Mouse (Mus musculus) layer of hippocampus, postnatal 14 days (tissue): Measurements from ENCODE around the gene Hnrnph3. TPM values are rescaled to one million over a fixed set of nuclear protein-coding genes. Genes with fewer than 3 reads are reported as not detected.

Source experiments
- DNase-seq, 2 experiments: peaks; one replicate each; pipeline ENCODE4 v3.0.0; 2021 to 2022; ENCODE audit warnings: low spot score in 2 of 2, mixed read lengths in 1 of 2
- total RNA-seq, 2 experiments: library from RNA; stranded (reverse); gene quantifications; 2 replicates each; pipeline ENCODE4 v1.2.3; 2021

Gene Hnrnph3
- total RNA-seq, 2 experiments from 2014 or later, result 31.0 to 39.5 TPM

DNA sequence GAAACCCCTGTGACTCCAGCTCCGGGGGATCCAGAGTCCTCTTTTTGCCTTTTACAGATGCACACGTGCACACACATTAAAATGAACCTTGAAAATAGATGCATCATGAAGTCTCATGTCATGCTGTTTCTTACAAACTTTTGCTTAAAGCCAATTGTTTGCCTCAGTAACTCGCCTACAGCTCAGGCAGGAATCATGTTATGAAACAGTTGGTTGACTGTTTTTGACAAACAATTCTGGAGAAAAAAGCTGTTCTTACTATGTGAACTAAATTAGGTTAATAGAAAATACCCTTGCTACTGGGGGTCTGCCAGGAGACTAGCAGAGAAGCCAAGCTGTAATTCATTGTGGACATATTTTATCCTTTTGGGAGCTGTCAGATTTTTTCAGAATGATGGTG is 8.9 kb upstream of the Hnrnph3 start:
- DNase-seq, result peak in 1 of 2 experiments; percentile 59

DNA sequence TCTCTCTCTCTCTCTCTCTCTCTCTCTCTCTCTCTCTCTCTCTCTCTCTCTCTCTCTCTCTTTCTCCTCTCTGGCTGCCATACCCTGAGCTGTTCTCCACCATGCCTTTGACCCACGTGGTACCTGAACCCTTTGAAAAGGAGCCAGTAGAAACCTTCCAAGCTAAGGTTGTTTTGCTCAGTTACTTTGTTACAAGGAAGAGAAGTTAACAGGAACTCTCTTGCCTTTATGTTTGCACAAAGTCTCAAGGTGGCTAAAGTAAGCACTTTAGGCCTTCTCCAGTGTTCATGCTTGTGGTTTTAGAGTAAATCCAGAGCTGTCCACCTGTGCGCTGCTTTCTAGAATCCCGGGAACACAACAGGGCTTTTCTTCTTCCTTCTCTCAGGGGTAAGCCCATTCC is 8.2 kb upstream of the Hnrnph3 start:
- no peak for DNase-seq

DNA sequence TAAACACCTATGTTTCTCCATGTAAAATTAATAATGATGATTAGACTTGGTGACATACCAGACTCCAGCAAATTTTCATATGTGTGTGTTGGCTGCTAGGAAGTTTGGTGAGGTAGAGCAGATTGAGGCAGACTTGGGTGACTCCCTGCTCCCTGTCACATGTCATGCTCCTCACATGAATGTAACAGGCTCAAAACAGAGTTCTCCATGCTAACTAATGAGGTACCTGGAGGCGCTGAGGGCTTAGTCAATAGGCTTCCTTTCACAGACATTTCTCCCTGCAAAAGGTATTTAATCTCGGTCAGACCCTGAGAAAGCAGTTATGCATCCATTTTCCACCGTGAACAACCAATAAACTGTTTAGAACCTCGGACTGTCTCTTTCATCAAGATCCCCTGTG is 4.4 kb upstream of the Hnrnph3 start:
- DNase-seq, result no peak

DNA sequence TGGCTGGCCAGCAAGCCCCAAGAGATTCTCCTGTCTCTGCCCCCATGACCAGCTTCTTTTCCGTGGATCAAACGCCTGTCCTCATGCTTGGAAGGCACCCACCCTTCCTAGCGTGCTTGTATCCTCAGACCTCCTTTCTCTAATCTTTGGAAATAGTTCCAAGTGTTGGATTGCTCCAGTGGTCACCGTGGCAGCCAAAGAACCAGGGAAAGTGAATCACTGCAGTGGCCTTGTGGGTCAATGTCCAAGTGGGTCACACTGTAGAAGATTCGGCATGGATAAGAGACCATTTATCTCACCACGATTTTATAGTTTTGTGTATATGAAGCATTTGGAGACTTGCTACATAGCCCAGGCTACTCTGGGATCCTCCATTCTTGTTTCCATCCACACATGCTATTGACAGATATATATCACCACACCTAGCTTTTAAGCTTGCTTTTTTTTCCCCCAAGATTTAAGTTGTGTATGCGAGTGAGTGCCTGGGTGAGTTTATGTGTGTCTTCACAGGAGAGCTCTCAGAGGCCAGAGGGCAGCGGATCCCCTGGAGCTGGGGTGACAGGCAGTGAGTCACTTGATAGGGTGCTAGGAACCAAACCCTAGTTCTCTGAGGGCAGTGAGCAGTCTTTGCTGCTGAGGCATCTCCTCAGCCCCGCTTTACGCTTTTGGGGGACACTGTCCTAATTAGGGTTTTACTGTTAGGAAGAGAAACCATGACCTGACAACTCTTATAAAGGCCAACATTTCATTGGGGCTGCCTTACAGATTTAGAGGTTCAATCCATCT is 3.6 kb upstream of the Hnrnph3 start:
- no peak for DNase-seq

DNA sequence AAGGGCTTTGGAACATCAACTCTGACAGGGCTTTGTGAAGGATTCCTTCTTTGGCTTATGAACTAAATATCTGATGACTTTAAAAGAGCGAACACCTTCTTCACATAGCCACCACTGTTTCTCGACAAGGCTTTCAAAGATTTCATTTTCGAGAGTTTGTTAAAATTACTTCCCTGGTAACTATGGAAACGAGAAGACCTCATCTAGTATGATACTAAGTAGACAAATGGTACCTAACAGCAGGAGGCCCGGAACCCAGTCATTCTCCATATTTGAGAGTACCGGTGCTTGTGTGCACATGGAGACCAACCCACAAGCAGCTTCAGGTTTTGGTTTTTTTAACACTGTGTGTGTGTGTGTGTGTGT is 2.8 kb upstream of the Hnrnph3 start:
- DNase-seq, result no peak

DNA sequence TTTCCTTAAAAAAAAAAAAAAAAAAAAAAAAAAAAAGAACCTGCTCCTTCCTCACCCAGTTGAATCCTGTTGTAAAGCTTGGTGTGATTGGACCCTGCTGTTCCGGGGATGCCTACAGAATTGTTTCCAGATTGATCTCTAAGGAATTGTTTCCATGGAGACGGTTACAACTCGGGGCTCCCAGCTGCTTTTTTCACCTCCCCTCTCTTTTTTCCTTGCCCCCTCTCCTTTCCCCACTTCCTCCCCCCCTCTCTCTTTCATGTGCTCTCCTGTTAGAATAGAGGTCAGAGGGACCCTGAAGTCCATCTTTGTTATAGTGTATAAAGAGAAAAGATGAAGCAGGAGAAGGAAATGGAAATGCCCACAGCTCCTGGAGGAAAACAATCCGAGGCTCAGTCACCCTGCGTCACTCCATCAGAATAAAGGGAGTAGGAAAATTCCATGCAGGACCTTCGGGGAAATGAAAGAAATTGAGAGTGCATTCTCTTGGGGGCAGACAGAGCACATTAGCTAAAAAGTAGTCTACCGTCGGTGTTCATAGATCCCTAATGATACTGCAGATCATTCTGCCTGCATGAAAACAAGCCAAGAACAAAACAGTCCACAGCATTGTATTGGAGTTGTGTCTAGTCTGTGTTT is 2.3 kb upstream of the Hnrnph3 start:
- peak in 1 of 2 experiments; percentile 53 for DNase-seq

DNA sequence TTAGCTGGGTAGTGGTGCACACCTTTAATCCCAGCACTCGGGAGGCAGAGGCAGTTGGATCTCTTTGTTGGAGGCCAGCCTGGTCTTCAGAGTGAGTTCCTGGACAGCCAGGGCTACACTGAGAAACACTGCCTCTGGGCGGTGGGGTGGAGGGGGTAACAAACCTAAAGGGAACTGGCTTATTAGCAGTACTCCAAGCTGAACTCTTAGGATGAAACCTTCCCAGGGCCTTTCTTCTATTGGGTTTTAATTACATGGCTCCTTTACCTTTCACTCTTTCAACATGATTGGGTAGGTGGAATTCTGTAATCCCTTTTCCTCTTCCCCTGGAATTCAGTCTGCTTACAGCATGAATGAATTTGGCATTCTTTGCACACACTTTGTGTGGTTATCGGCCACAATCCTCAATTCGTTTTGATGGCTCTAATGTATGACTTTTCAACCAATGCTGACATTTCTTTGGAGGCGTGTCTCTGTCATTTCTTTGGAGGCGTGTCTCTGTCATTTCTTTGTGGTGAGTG is 1.5 kb upstream of the Hnrnph3 start:
- DNase-seq, result no peak

DNA sequence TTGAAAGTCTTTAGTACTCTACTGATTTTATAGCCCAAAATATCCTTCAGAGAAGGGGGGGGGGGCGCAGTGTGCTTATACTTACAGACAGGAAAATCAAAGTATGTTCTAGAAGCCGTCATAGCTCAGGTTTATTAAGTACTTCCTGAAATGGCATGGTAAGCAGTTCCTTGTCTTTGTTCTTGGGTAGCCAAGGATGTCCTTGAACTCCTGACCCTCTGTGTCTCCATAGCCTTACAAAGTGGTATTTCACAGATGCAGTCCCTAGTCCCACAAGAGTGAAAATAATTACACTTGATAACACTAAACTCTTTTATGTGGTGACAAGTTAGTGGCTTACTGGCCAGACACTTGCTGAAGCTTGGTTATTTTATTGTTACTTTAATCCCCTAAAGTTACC is 999 bp upstream of the Hnrnph3 start:
- no peak for DNase-seq

DNA sequence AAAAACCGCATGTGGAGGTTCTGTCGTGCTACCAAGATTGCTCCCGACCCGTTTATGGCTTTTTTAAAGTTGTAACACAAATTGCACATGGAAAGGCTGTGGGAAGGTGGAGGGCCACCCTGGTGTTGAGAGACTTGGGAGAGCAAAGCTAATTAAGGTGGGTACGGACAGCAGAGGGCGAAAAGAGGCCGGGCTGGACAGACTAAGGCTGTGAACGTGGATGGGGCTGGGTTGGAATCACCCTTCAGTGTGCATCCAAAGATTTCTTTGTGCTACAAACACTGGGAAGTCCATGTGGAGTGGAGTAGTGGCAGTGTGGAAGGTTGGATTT is 528 bp upstream of the Hnrnph3 start:
- peak in 1 of 2 experiments; percentile 68 for DNase-seq

DNA sequence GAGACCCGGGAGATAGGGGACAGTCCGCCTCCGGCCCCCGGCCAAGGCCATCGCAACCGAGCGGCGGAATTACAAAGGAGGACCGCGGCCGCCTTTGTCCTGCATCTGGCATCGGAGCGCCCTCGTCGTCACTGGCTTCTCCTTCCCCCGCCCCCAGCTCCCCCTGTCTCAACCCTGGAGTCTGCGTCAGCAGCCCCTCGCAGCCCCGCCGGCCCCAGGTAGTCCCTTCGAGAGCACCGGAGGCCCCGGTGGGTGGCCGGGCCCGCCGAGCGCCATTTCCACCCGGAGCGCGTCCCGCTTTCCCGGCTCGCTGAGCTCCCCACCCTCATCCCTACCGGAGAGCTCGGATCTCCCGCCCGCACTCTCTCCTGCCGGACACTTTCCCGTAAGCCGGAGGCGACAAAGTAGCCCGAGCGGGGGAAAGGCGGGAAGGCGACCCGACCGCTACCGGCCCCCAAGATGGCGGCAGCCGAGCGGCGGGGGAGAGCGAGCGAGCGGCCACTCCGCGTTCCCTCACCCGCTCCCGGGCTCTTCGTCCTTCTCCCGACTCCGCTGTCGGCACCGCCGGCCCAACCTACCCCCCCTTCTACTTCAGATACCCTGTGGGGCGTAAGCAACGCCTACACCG is 782 bp downstream of the Hnrnph3 start:
- DNase-seq, result peak; percentile 64 to 69

DNA sequence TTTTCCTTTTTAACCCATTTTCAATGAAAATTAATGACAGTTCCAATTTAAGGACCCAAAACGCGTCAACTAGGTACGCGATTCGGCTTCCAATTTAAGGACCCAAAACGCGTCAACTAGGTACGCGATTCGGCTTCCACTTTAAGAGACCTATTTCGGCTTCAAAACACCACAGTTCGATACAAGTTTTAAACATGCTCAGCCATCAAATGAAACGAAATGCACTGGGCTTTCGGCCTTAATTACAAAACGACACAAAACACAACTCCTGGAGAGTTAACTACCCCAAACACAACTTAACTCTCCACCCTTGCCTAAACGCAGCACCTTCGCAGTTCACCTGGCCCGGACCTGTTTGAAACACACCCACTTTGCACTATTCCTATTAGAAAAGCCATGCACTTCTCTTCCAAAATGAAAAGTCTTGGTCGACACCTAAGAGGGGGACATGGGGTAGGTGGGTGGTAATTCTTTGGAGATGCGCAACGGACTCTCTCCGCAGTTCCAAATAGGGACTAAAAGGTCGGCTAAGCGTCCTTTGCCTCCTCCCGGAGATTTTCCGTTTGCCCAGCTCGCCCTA is 1.4 kb downstream of the Hnrnph3 start:
- DNase-seq, result no peak

DNA sequence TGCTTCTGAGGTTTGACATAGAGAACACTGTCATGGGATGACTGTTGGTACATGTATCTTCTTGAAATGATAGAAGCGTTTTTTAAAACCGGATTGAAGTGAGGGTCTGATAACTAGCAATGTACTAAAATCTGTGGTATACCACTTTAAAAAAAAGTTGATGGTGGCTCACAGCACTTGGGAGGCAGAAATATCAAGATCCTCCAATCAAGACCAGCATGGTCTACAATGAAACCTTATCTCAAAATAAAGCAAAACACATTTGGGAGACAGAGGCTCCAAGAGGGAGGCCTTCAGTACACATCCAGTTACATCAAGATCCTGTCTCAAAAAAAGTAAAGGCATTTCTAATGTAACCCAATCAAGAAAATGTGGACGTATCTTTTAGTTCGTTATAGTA is 2.3 kb downstream of the Hnrnph3 start:
- no peak for DNase-seq

DNA sequence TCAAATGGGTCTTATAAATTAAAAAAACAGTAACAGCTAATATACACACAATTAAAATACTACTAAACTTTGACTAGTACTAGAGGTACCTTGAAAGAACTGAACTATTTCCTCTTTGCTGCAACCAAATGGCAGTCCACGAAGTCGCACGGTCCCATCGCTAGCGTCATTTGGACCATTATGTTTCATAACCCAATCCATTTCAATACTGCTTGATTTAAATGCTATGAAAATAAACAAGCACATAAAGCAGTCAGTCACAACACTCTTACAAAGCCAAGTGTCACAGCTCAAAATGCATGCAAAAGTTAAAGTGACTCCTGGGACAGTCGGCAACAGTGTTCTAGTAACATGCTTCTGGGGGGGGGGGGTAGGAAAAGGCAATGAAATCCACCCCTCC is 4.7 kb downstream of the Hnrnph3 start:
- no peak for DNase-seq

DNA sequence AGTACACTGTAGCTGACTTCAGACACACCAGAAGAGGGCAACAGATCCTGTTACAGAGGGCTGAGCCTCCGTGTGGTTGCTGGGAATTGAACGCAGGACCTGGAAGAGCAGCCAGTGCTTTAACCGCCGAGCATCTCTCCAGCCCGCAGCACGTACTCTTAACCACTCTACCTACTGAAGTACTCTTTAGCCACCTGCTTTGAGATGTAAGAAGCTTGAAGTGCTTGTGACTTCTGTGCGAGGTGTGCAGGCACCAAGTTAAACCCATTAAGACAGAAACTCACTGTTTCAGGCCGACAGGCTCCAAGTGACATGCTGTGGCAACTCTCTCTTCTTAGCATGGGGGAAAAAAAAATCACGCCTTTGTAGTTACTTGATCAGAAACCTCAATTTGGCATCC is 9.8 kb downstream of the Hnrnph3 start:
- no peak for DNase-seq

DNA sequence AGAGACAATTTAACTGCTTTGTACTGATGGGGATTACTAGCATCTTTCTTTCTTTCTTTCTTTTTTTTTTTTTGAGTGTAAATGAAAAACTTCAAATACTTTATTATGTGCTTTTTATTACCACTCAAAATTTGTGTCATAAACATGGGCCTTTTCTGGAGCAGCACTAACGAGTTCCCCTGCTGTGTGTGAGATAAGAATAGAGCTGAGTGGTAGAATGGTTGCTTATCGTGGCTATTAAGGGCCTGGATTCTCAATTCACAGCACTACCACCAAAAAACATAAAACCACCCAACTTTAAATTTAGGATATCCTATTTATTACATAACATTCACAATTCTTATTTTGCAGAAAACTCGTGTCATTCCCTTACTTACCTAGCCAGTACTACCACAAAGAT is 10.5 kb downstream of the Hnrnph3 start:
- DNase-seq, result no peak

DNA sequence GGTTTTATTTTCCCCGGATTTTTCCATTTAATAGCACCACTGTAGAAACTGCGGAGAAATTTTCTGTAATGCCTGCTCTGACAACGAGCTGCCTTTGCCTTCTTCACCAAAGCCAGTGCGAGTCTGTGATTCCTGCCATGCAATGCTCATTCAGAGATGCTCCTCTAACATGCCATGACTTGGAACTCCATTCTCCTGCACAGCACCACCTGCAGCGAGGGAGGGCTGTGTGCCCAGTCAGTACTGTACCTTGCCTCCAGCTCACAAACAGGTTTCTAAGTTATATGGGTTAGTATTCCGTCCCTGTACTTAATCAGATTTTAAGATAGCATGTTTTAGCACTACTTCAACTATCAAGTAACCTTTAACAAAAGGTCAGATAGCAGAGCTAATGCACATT is 12.5 kb downstream of the Hnrnph3 start:
- no peak for DNase-seq

DNA sequence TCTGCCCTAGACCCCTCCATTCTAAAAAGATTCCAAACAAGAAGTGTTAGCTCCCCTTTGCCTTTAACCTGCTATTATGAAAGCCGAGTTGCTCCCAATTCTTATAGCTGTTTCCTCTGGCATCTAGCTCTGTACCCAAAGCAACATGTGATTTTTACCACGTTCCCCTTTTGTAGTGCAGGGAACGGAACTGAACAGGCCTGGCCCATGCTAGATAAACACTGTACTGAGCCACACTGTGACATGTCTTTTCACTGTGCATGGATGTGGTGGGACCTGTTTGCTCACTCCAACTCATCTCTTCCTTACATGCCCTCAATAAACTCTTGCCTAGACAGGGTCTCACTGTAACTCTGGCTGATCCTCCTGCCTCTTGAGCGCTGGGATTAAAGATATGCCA is 13.7 kb downstream of the Hnrnph3 start:
- DNase-seq, result no peak

DNA sequence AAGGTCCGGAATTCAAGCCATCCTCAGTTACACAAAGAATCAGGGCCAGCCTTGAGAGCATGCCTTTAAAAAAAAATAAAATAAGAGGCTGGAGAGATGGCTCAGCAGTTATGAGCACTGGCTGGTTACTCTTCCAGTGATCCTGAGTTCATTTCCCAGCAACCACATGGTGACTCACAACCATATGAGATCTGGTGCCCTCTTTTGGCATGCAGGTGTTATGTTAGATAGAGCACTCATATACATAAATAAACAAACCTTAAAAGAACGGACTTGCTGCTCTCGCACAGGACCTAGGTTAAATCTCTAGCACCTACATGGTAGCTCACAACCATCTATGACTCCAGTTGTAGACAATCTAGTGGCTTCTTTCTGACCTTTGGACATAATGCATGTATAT is 15.8 kb downstream of the Hnrnph3 start:
- DNase-seq, result no peak

DNA sequence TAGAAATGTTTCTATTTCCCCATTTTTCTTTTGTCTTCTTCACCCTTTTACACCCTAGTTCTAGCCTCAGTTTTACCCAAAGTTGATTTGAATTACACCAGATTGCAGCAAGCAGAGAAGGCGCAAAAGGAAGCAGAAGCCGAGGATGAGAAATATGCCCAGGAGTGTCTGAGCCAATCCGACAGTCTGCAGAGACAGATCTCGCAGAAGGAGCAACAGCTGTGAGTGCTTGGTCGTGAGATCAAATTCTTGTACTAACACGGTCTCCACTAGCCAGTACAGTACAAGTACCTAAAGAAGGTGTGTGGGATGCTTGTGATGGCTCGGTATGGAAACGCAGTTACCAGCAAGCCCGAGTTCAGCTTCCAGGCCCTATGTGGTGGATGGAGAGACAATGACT is 19.5 kb downstream of the Hnrnph3 start:
- DNase-seq, result peak in 1 of 2 experiments; percentile 39

DNA sequence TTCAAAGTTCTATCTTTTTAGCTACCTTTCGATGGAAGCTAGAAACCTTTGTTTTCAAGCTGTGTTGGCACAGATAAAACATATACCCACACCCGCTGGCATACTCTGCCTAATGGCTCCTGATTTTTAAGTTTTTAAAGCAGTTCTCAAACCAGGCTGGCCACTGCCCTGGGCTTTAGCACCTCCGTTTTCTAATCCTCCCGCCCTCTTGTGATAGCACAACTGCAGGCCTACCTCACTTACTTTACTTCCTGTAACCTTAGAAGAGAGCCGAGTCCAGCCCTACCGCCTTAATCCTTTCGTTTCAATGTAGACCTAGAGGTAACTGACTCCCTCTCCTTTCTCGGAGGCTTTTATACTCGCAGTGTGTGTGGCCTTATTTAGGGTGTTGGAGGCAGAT is 20.8 kb downstream of the Hnrnph3 start:
- no peak for DNase-seq

DNA sequence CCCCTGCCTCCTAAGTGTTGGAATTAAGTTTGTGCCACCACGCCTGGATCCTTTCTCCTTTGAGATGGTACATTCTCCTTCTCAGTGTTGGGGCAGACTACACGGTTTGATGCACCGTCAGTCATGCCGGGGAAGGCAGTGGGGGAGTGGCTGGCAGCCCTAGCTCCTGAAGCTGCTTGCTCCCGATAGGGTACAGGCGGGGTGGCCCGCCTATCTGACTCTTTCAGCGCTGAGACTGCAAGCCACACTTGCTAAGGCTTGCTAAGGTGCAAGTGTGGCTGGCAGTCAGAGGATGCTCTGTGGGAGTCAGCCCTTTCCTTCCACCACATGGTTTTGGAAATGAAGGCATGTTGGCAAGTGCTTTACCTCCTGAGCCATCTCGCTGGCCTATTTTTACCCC is 23.4 kb downstream of the Hnrnph3 start:
- no peak for DNase-seq

DNA sequence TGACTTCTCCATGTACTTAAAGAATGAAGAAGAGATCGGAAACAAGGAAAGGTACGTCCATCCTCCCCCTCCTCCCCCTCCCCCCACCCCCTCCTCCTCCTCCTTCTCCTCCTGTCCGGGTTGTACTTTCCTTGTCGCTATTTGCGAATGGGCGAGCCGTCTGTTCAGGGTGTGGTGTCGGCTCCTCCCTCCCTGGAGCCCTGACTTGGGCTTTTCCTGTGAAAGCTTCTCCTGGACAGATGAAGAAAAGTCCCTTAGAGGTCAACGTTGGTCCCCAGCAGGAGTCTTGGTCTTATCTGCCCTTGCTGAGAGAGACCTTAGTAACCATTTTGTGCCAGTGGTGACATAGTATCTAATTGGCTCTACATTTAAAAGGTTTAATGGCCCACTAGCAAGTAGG is 30.0 kb downstream of the Hnrnph3 start:
- DNase-seq, result no peak
